Mouse (Mus musculus): Measurements from ENCODE around the gene Nudt1.
"Not testable (repeated sequence)": the region's sequence is repeated elsewhere in the genome, so short reads cannot be mapped to it uniquely, and the experiment has no call there.

Nudt1 gene

DNA sequence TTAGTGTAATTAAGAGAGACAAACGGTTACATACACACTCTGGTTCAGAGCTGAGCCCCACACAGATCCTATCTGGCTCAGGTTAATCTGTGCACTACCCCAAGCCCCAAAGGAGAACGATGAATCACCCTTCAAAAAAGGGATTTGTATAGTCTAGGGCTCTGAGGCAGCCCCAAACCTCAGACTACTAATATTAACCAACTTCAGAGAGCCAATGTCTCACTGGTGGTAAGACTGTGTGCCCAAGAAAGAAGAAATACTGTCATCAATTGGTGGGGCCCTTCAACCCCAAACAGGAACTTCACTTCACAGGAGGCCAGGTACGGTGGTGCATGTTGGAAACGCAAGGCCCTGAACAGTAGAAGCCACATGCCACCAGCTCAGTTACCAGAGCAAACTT is 23.8 kb downstream of the Nudt1 start:
- no peak for DNase-seq

DNA sequence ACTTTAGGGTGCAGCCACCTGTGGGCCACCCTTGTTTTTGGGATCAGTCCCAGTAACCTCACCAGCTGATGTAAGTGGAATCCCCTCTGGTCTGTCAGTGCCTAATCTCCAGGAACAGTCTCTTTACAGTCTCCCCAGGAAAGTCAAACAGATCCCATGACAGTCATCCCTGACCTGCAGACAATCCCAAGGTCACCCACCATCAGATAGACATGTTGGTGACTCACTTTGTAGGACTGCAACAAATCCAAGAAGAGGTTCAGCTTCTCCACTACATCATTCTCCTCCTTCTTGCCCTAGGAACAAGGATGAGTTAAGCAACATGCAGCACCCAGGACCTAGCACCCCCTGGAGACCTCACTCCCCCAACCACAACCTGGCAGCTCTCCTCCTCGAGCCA is 24.6 kb downstream of the Nudt1 start:
- DNase-seq, result no peak

DNA sequence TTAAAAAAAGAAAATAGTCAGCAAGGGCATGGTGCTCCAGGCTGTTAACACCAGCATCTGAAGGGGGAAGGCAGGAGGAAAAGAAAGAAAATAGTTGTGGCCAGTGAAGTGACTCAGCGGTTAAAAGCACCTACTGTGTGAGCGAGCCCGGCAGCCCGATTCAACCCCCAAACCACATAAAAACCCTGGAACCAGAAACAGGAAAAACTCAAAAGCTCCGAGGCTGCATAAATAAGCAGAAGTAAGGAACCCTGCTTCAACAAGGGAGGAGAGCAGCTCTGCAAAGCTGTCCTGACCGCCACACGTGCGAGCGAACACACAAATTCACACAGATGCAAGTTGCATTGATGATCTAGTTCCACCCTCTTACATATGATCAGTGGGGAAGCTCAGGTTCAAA is 28.4 kb downstream of the Nudt1 start:
- DNase-seq, result no peak

DNA sequence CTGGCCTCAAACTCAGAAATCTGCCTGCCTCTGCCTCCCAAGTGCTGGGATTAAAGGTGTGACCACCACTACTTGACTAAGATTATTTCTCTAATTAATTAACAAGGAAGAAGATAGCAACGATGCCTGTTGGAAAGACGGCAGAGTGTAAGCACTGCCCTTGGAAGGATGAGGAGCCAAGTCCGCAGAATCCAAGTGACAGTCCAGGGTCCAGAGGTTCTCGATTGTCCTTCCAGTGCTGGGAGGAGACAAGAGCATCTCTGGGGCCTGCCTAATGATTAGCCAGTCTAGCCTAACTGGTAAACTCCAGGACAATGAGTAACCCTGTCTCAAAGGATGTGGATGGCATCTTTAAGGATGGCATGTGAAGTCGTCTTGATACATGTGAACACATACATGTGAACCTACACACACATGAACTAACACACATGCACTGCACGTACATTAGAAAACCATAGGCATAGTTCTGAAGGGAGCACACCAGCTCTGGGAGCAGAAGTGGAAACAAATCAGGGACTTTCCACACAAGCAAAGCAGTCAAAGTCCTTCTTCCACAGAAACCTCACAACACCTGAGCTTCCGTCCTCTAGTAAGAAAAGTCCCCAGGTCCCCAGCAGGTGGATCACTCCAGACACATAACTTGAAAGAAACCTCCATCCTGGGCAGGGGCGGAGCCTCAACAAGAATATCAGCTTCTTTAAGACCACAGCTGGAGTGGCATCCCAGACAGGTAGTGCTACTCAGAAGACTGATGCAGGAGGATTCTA is 29.5 kb downstream of the Nudt1 start:
- DNase-seq, result no peak

DNA sequence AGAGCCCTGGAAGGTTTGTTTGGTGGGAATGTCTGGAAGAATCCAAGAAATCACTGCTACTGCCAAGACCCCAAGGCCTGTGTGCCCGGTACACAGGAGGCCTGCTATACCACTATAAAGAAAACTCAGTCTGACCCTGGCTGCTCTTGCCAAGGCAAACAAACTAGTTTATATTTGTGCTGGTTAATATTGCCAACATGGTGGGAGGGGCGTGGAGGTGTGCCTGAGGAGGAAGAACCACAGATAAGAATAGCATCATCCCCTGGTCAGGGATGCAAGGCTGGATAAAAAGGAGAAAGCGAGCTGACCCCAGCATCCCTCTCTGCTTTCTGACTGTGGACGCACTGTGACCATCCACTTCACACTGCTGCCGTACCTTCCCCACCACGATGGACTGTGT is 30.9 kb downstream of the Nudt1 start:
- DNase-seq, result no peak

DNA sequence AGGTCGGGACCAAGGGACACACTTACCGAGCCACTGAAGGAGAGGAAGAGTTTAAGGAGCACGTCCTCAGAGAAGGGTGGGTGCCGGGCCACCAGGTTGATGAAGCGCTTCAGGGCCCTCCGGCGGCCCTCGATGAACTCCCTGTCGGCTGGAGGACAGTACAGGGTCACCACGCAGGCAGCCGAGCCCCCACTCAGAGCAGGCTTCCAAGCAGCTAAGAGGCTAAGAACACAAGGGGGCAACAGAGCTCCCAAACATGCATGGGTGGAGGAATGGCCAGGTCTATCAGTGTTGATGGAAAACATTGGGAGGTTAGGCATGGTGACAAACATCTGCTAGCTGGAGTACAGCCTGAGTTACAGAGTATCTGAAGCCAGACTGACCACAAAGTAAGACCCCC is 34.5 kb downstream of the Nudt1 start:
- DNase-seq, result no peak

DNA sequence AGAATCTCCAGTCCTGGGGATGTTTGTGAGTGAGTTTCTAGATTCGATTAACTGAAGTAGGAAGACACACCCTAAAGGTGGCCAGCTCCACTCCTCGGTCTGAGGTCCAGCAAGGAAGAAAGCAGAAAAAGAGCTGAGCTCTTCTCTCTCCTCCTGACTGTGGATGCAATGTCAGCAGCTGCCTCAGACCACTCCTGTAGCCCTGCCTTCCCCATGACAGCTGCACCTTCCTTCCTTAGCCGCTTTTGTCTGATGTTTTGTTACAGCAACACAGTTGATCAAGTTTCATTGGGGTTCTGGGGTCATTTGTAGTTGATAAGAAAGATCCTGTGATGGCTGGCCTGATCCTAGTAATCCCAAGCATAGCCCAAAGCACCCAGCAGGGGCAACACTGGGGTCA is 36.0 kb downstream of the Nudt1 start:
- DNase-seq, result no peak

DNA sequence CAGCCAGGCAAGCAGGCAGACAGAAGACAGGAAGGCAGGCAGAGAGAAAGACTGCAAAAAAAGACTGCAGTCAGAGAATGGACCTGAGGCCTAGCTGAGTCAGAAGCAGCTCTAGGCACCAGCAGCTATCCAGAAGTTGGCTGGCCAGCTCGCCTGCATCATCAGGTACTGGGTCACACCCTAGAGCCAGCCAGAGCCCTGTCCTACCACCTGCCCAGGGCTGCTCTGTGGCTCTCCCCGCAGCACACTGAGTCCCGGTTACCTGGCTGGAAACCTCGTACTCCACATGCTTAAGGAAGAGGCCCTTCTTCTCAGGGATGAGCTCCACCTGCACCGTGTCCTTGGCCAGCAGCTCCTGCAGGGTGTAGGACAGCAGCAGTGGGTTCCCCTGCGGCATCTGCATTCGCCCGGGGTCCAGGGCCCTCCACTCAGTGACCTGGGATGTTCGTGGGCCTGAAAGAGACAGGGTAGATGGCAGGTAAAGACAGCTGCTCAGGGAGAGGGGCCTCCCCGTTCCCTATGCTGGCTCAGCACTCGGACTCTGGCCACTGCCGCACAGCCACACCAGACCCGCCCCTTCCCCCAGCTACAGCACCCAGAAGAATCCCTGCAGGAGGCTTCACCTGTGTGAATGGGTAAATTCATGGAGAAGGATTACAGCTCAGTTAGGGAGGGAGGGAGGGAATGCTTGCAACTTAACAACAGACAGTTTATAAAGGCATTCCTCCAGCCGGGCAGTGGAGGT is 38.6 kb downstream of the Nudt1 start:
- DNase-seq, result no peak

DNA sequence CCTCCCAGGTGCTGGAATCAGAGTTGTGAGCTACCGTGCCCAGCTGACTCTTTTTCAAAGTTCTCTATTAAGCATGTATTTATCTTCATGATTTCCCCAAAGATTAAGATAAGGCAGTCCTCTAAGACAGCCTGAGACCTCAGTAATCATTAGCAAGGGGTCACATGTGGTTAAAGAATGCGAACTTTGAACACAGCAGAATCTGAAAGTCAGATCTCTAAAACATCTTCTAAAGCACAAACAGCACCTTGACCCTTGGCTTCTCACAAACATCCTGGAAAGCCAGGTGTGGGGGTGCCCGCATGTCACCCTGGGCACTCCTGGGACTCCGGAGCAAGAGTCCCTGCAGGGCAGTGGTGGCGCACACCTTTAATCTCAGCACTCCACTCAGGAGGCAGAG is 43.0 kb downstream of the Nudt1 start:
- DNase-seq, result no peak

DNA sequence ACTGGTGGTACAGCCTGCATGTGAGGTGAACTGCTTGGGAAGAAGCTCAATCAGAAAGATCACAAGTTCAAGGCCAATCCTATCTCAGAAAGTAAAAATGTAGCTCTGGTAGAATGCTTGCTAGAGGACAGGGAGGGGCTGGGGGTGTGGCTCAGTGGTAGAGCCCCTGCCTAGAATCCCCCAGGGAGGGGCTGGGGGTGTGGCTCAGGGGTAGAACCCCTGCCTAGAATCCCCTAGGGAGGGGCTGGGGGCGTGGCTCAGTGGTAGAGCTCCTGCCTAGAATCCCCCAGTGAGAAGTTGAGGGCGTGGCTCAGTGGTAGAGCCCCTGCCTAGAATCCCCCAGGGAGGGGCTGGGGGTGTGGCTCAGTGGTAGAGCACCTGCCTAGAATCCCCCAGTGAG is 46.7 kb downstream of the Nudt1 start:
- not testable (repeated sequence) for DNase-seq

DNA sequence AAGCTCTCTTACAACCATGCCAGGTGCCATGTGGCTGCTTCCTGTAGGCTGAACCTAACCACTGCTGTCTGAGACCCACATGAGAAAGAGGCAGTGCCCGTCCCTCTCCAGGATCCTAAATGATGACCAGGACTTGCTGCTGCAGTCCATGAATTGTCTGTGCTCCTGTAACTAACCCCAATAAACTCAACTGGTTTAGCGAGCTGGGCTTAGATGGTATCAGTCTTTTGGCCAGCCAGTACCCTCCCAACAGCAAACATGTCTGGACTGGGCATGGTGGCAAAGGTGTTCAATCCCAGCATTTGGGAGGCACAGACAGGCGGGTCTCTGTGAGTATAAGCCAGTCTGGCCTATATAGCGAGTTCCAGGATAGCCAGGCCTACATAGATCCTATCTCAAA is 47.5 kb downstream of the Nudt1 start:
- DNase-seq, result no peak

DNA sequence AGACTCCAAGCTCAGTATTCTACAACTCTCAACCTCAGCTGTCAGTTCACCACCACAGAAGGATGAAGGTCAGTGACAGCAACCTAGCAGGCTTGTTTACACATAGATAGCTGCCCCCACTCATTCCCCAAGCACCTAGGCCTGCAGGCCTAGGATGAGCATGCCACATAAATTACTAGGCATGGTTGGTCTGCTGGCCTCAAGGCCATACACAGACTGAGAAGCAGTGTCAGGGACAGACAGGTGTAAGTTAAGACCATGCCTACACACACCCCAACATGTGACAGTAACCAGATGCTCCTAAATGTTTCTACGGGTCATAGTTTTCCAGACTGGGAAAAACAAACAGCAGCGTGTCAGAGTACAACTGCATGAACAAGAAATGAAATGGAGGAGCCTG is 48.0 kb downstream of the Nudt1 start:
- DNase-seq, result no peak

DNA sequence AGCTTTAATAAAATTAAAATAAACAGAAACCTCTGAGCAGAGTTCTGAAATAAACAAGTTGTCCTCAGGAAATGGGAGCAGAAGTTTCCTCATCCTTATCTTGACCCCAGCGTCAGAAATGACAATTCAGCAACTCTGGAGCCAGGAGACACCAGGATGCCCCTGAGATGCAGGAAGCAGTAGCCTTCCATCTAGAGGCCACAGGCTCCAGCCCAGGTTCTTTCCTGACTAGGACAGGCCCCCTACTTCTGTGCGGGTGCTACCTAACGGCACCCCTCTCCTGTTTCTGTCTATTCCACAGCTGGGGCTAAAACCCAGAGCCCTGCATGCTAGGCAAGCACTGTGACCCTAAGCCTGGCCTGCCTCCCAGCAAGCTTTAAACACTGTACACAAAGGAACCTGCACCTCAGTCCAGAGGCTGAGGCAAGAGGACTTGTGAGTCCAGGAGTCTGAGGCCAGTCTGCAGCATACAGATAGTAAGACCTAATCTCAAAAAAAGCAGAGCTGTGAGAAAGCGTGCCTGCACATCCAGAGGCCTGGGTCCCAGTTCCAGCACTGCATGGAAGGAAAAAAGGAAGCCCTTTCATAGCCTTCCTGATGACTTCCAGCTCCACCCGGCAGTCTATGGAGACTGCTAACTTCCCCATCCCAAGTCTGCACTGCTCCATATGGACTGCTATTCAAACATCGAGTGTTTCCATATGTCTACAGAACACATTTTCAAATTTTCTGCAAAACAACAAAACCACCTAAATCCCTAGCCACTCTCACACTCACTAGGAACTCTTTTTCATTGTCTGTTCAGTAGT is 49.2 kb downstream of the Nudt1 start:
- DNase-seq, result no peak

DNA sequence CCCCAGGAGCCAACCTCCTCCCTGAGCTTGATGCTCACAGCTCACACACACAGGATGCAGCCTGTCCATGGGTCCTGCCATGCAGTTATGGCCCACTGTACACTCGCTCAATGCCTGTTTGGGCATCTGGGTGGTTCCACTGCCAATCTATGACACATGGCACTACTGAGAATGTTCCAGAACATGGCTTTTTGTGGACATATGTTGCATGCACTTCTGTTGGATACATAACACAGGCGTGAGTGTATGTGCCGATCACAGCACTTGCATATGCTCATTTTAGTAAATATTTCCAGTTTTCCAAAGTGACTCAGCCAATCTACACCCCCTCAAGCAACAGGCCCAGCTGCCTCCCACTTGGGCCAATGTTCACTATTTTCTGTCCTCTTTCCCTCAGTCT is 50.2 kb downstream of the Nudt1 start:
- DNase-seq, result peak; percentile 37

DNA sequence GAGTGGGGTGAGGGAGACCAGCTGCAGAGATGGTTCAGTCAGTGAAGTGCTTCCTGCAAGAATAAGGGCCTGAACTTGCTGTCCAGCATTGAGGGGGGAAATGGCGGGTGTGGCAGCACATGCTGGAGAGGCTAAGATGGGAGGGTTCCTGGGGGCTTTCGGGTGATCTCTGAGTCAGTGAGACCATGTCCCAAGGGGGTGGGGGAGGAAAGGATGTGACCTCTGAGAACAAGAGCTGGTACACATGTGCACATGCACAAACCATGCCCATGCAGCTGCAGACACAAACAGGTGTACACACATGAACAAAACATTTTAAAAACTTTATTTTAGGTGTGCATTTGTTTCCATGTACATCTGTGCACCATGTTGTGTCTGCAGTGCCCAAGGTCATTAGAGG is 52.3 kb downstream of the Nudt1 start:
- no peak for DNase-seq

DNA sequence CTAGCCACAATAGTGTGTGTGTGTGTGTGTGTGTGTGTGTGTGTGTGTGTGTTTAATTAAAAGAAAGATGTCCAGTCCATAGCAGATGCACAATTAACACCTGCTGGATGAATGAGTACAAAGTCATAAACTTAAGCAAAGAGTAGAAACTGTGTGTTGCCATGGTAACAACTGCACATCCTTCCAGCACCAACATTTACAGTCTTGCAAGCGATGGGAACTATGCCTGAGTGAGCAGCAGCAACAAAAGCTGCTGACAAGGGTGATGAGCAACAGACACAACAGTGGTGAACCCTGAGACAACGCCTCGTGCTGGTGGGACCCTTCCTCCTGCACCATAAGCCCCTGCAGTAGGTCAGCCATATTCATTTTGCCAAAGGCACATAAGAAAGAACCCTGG is 52.8 kb downstream of the Nudt1 start:
- no peak for DNase-seq

DNA sequence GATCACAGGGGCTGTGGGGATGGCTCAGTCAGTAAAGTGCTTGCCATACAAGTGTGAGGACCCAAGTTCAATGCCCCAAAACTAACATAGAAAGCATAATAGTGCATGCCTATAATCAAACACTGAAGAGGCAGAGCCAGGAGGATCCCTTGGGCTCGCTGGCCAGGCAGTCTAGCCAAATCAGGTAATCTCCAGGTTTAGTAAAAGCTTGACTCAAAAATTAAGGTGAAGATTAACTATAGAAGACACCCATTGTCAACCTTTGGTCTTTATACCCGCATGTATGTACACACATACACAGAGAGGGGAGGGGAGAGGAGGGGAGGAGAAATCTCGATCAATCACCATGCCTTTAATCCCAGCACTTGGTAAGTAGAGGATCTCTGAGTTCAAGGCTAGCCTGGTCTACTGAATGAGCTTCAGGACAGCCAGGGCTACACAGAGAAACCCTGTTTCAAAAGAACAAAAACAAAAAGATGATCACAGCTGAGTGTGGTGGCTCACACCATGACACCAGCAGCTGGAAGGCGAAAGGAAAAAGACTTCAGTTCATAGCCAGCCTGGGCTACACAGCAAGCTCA is 53.9 kb downstream of the Nudt1 start:
- DNase-seq, result no peak

DNA sequence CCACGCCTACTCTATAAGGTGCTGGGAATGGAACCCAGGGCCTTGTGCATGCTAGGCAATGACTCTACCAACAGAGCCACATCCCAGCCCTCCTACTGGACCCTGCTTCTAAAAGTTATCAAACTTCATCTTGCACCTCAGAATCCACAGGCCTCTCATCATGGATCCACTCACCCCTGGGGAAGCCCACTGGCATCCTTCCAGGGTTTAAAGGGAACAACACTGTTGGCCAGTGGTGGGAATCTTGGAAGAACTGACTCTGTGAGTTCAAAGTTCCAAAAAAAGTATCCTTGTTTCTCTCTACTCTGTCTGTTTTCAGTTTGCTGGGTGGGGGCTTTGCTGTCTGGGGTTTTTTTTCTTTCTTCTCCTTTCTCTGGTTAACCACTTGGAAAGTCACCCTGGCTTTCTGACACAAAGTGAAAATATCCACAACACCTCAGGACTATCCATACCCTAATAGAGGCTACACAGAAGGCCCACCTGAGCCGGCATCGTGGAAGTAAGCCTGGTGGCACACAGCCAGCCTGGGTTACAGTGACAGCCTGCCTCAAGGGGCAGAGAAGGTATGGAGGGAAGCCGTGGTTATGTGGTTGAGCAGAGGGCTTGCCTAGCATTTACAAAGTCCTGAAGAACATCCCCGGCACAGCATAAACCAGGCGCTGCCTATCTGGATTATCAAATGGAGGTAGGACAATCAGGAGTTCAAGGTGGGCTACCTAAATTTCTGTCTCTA is 56.8 kb downstream of the Nudt1 start:
- DNase-seq, result no peak

DNA sequence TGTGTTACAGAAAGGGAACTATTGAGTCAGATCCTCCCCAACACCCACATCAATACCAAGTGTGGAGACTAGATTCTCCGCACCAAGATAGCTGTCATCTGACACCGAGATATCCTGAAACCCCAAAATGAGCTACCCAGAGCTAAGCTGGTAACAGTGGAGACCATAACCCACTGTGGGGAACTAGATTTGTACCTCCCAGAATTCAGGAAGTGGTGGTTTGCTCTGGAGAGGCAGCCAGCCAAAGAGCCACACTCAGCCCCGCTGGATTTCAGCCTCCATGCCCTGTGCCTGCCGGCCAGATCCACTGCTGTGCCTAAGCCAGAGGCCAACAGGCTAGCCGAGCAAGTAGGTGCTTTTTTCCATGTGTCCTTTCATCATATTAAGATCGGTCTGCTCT is 57.8 kb downstream of the Nudt1 start:
- DNase-seq, result no peak

DNA sequence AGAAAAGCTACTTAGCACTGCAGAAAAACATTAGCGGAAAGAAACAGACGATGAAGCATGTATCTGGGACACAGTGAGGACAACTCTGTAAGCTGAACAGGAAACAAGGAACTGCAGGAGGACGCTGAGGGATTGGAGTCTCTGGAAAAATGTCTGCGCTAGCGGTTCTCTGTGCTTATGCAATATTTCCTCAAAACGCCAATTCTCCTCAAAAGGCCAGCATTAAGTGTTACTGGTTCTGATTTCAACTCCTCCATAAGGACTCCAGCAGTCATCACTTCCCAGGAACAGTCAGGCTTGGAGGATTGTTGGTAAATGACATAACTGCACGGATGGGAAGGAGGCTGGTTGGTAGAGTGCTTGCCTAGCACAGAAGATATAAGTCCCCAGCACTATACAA is 59.7 kb downstream of the Nudt1 start:
- no peak for DNase-seq

DNA sequence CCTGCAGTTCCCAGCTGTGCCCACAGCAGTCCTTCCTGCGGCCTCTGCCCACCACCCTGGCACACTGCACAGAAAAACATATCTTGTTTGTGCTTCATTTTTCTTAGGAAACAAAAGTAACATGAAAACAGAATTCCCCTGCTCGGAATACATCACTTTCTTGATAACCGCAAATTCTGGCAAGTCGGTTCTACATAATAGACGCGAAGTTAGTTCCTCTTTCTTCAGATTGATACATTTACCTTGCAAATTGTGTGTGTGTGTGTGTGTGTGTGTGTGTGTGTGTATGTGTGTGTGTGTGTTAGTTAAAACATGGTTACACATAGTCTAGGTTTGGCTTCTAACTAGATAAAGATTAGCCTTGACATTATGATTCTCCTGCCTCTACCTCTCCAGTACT is 61.2 kb downstream of the Nudt1 start:
- no peak for DNase-seq

DNA sequence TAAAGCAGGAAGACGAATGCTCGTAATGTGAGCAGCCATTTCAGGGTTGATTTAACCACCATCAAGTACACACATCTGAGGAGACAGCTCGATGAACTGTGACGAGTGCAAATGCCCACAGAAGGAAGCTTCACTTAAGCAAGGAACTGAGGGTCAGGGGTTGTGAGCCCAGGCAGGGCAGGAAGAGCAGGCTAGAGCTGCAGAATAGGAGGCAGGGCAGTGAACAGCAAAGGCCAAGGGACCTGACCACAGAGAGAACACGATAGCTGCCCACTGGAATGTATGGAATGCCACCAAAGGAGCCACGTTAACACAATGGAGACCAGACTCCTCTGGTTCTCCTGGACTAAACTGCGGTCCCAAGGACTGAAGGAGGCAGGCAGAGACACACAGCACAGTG is 62.1 kb downstream of the Nudt1 start:
- no peak for DNase-seq

DNA sequence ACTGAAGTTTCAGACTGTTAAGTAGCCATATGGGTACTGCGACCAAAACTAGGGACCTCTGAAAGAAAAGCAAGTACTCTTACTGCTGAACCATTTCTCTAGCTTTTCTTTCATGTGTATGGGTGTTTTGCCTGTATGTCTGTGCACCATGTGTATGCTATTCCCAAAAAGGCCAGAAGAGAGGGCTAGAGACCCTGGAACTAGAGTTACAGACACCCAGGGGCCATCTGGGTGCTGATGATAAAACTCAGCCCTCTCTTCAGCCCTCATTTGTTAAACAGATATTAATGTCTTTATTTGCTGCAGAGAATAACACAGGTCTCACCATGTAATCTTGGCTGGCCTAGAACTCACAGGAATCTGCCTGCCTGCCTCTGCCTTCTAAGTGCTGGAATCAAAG is 63.0 kb downstream of the Nudt1 start:
- no peak for DNase-seq
